Mouse (Mus musculus): ENCODE results near the gene Ckm.

The Ckm gene

DNA sequence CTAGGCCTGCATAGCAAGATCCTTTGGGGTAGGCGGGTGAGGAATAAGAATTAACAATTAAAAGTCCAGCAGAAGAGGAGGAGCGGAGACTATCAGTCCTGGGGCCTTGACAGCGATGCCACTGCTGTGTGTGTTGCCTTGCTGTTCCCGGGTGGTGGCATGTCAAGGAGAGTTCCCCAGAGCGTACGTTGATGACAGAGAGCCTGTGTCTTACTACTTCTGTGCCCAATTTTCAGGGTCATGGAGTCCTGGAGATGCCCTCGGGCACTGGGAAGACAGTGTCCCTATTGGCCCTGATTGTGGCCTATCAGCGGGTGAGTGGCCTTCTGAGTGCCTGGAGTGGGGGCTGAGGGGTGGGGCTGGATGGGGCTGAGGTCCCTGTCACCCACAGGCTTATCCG, 20.9 kb upstream of the Ckm start:
- no peak for DNase-seq (ENCODE audit: extremely low read depth, low read depth)

DNA sequence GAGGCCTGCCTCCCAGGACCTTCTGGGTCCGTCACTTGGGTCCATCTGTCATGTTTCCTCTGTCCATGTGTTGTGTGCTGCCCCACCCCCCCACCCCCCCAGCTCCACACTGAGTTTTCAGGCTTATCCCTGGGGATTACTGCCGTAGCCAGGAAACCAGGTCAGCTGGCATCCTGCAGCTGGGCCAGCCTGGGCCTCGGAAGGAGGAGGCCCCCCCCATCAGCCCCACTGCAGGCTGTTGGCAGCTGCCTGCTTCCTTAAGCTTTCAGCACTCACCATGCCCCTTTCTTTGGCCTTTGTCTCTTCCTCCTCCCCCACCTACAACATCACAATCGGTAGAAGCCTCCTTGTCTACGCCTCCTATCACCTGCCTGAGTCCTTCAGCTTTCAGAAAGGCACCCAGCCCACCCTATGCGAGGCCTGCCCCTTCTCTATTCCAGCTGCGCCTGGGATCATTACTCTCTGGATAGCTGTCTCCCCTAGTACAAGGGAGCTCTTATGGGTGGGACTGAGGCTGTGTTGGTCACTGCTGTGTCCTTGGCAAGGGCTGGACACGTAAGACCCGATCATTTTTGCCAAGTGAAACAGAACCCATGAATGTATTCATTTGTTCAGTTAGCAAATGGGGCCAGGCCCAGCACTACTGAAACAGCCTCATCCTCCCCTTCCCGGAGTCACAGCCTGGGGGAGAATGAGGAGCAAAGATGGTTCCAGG, 15.7 kb upstream of the Ckm start:
- DNase-seq (ENCODE audit: extremely low read depth, low read depth) = no peak

DNA sequence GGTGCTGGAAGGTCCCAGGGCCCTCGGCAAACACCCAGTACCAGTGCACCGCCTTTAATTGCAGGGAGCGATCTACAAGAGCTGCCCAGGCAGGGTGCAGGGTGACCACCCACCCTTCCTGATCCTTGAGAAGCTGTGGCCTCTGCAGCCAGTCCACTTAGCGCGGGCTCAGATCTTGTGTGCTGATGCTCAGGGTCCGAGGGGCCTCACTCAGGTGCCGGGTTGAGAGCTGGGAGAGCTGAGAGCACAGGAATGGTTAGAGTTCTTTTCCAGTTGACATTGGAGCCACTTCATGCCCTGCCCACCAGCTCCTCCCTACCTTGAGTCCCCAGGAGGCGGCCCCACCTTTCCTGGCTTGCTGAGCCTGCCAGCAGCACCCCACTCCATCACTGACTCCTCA, 10.1 kb upstream of the Ckm start:
- no peak for DNase-seq (ENCODE audit: extremely low read depth, low read depth)

GRCm38 (mm10) chr7:19399496-19400280, 4.9 kb upstream of the Ckm start:
- no peak for DNase-seq (ENCODE audit: extremely low read depth, low read depth)

DNA sequence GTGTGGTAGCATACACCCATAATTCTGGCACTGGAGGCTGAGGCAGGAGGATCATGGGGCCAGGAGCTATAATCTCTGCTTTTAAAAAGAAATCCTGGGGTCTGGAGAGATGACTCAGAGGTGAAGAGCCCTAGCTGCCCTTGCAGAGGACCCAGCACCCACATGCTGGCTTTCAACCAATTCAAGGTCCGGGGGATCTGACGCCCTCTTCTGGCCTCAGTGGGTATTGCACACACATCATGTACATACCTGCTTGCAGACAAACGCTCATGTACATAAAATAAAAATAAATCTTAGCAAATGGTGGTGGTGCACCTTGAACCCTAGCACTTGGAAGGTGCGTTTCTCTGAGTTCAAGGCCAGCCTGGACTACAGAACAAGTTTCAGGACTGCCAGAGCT, 3.6 kb upstream of the Ckm start:
- no peak for DNase-seq (ENCODE audit: extremely low read depth, low read depth)

DNA sequence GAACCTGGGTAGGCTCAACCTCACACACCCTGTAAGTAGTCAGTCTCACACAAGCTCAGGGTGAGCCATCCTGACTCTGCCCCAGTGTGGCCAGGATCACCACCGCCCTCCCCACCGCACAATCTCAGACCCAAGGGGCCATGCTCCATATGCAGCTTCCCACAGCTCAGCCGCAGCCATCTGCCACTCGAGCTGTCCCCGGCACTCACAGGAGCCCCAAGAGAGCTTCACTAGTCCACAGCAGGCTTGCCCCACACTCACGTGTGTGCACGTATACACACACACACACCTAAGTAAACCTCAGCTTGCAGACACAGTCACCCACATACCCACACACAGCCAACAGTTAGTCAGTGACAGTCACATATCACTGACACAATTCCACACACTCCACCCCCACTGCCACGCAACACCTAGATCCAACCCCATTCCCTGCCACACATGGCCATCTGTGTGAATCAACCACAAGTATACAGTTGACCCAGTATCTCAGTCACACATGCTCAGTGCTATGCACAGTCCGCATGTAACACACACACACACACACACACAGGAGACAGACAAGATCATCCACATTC, 2.0 kb upstream of the Ckm start:
- no peak for DNase-seq (ENCODE audit: extremely low read depth, low read depth)

- DNase-seq (ENCODE audit: extremely low read depth, low read depth) = peak; percentile 45
These were observed 762 bp upstream of the Ckm start, which contains the start of gene Klc3 for GRCm38 (mm10) chr7:19403731-19404296. Gene Klc3 (minus strand): TSS chr7:19404104.

- DNase-seq (ENCODE audit: extremely low read depth, low read depth) = peak; percentile 57
These were observed 841 bp downstream of the Ckm start for GRCm38 (mm10) chr7:19405417-19405816.

DNA sequence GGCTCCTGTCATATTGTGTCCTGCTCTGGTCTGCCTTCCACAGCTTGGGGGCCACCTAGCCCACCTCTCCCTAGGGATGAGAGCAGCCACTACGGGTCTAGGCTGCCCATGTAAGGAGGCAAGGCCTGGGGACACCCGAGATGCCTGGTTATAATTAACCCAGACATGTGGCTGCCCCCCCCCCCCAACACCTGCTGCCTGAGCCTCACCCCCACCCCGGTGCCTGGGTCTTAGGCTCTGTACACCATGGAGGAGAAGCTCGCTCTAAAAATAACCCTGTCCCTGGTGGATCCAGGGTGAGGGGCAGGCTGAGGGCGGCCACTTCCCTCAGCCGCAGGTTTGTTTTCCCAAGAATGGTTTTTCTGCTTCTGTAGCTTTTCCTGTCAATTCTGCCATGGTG, 5.2 kb downstream of the Ckm start:
- DNase-seq (ENCODE audit: extremely low read depth, low read depth) = no peak

DNA sequence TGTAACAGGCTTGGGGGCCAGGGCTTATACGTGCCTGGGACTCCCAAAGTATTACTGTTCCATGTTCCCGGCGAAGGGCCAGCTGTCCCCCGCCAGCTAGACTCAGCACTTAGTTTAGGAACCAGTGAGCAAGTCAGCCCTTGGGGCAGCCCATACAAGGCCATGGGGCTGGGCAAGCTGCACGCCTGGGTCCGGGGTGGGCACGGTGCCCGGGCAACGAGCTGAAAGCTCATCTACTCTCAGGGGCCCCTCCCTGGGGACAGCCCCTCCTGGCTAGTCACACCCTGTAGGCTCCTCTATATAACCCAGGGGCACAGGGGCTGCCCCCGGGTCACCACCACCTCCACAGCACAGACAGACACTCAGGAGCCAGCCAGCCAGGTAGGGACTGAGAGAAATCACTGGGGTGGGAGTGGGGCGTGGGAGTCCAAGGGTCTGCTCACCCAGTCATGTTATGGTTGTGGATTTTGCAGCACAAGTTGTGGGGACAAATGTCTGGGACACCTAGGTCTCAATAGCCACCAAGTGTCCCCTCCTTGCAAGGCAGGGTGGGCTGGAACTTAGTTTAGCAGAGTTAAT, 6.3 kb downstream of the Ckm start:
- DNase-seq (ENCODE audit: extremely low read depth, low read depth) = no peak

DNA sequence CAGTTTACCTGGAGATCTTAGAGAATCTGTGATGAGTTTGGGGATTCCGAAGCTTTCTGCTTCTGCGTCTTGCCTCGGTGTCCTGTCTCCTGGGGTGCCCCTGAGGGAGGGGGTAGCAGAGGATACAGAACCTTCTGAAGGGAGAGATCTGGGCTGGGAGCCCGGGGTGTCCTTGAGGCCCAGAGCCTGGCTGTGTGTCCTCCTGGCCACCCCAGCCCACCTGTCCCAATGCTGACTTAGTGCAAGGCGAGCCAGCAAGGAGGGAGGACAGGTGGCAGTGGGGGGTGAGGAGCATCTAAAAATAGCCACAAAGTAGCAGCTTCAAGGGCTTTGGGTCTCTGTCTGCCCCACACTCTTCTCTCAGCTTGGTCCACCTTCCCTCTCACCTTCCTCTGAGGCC, 7.2 kb downstream of the Ckm start:
- no peak for DNase-seq (ENCODE audit: extremely low read depth, low read depth)

DNA sequence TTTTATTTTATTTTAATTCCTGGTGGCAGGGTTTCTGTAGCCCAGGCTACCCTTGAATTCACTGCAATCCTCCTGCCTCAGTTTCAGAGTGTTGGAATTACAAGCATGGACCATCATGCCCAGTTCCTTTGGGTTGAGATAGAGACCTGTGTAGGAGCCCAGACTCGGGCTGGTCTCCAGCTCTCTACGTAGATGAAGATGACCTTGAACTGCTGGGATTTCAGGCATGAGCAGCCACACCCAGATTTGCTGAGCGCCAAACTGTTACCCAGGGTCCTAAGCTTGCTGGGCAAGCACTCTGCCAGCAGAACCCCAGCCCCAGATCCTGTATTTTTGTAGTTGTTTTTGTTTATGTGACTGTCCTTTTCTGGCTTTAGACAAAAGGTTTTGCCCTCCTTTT, 8.9 kb downstream of the Ckm start:
- DNase-seq (ENCODE audit: extremely low read depth, low read depth) = no peak

GRCm38 (mm10) chr7:19416590-19416989, 12.0 kb downstream of the Ckm start:
- no peak for DNase-seq (ENCODE audit: extremely low read depth, low read depth)

DNA sequence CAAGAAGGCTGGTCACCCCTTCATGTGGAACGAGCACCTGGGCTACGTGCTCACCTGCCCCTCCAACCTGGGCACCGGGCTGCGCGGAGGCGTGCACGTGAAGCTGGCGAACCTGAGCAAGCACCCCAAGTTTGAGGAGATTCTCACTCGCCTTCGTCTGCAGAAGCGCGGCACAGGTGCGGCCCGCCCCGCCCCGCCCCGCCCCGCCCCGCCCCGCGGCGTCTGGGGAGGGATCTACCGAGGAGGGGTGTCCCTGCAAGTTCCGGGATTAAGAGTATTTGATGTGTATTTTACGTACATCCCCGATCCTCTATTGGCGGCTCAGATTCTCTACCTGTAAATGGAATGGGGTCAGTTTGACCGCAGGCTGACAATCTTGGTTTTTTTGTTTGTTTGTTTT, 15.5 kb downstream of the Ckm start:
- no peak for DNase-seq (ENCODE audit: extremely low read depth, low read depth)

DNA sequence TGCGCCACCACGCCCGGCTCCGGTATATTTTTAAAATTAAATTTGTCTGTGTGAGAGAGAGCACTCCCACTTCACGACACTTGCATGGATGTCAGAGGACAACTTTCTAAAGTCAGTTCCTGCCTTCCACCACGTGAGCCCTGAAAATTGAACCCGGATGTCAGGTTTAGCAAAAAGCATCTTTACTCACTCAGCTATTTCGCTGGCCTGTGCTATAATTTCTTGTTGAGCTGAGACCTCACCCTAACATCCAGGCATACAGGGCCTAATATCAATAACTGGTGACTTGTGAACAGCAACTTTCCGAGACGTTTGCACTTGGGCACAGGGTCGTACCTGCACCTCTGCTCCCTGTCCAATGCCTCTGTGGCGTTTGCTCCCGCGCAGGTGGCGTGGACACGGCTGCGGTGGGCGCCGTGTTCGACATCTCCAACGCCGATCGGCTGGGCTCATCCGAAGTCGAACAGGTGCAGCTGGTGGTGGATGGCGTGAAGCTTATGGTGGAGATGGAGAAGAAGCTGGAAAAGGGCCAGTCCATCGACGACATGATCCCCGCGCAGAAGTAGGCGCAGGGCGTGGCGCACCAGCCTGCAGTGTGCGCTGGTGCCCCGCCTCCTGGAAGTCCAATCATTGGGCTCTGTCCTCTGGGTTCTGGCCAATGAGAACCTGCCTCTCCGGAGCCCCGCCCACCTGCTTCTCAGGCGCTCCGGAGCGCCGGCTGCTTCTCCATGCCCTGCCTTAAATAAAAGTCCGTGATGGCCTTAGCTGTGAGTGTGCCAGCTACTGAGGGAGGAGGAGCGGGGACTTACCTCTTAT, 16.5 kb downstream of the Ckm start:
- DNase-seq (ENCODE audit: extremely low read depth, low read depth) = peak; percentile 85

DNA sequence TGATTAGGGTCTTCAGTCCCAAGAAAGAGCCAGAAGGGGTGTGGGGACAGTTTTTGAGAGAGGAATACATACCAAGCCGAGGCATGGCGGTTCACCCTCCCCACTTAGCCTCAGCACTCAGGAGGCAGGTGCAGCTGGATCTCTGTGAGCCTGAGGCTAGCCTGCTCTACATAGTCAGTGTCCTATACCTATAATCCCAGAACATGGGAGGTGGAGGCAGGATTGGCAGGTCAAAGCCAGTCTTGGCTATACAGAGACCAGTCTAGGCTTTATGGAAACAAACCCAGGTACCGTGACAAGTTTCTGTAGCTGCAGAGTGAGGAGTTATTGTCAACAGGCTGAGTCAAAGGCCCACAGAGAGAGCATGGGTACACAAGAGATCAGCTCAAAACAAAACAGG, 18.5 kb downstream of the Ckm start:
- no peak for DNase-seq (ENCODE audit: extremely low read depth, low read depth)

DNA sequence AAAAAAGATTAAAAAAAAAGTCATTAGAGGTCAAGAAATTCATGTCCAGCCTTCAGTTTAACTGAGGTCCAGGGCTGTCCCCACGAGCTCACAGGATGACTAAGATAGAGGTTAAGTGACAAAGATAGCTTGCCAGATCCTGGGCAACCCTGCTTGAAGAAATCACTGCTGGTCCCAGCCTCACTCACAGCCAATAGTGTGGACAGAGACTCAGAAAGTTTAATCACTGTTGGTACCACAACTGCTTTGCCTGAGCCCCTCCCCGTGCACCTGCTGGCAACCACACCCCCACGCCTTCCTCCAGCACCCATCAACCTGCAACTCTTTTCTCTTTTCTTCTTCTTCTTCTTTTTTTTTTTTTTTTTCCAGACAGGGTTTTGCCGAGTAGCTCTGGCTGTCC, 19.5 kb downstream of the Ckm start:
- DNase-seq (ENCODE audit: extremely low read depth, low read depth) = no peak

- no peak for DNase-seq (ENCODE audit: extremely low read depth, low read depth)
These were observed 21.8 kb downstream of the Ckm start for GRCm38 (mm10) chr7:19426349-19426748.

GRCm38 (mm10) chr7:19426888-19427287, 22.3 kb downstream of the Ckm start:
- no peak for DNase-seq (ENCODE audit: extremely low read depth, low read depth)

DNA sequence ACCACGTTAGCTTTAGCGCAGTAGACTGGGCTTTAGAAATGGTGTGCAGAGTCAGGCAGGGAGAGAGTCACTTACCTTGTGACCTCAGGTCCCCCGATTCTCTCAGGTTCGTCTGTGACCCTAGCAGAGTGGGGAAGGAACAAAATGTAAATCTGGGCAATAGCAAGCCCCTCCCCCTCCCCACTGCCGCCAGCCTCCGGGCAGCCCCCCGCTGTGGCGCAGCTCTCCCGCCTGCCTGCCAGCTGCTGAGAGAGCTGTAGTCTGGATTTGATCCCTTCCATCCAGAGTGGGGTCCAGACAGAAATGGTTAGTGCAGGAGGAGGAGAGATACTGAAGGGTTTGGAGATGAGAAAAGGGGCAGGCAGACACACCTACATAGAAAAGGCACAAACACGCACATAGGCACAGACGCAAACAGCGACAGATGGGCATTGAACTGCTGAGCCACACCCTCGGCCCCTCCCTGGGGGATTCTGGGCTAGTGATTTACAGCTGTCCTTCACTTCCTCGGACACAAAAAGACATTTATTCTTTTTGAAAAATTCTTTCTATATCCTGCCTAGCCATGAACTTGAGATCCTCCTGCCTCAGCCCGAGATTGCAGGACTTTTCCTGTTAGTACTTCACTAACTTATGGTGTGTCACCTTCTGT, 23.5 kb downstream of the Ckm start:
- DNase-seq (ENCODE audit: extremely low read depth, low read depth) = no peak

- DNase-seq (ENCODE audit: extremely low read depth, low read depth) = no peak
These were observed 25.1 kb downstream of the Ckm start for GRCm38 (mm10) chr7:19429726-19430125.

Measured in MEL-GATA-1-ER (cell line).